ENCODE assay signal across 9 mouse cellular contexts in genomic region chr12:100899111-100899640, GRCm38 (mm10). TPM values are rescaled to one million over a fixed set of nuclear protein-coding genes. Genes with fewer than 3 reads are reported as not detected.
A peak's percentile ranks its signal among the peaks of the same experiment; 100 is the strongest.
DNase-seq lines count a peak whose midpoint lies in the region; ATAC-seq and TF ChIP-seq lines count a peak whose summit lies in the region.
"Had no signal": no experiment of that assay in that cellular context is flagged by ENCODE, and none has a peak within 500 bp of the region (broad histone marks: within the 10 kb centered on the region; RNA-seq: fewer than 3 reads in every experiment).

No protein-coding gene starts in this region.

- H3K4me1 ChIP-seq in lung, embryonic 16.5 days (replicated peaks; ENCODE audit: control insufficient read depth, insufficient read depth, low read length): peaks cover 8% of the 10 kb centered on the region
- H3K4me1 ChIP-seq in embryonic facial prominence, embryonic 14.5 days (ENCODE audit: control insufficient read depth, insufficient read depth, low read length): peaks cover 16% of the 10 kb centered on the region
- H3K4me1 ChIP-seq in intestine, postnatal 0 days (replicated peaks; ENCODE audit: control insufficient read depth, insufficient read depth, low read length): no peaks in the 10 kb centered on the region
- H3K4me1 ChIP-seq in midbrain, embryonic 14.5 days (ENCODE audit: control insufficient read depth, insufficient read depth, low read length): peaks cover 18% of the 10 kb centered on the region; the same call in 1 of the 2 replicates

- H3K27me3 ChIP-seq in lung, embryonic 16.5 days (ENCODE audit: control insufficient read depth, insufficient read depth, low read depth, low read length): peaks cover 30% of the 10 kb centered on the region
- peaks cover 50% of the 10 kb centered on the region for H3K27me3 ChIP-seq in embryonic facial prominence, embryonic 14.5 days (replicated peaks; ENCODE audit: control insufficient read depth, insufficient read depth, low read length)
- H3K27me3 ChIP-seq in intestine, postnatal 0 days (replicated peaks; ENCODE audit: control insufficient read depth, insufficient read depth, low read length): peaks cover 43% of the 10 kb centered on the region
- H3K27me3 ChIP-seq in midbrain, embryonic 14.5 days (ENCODE audit: control insufficient read depth, insufficient read depth, low read length): peaks cover 18% of the 10 kb centered on the region

- H3K36me3 ChIP-seq in lung, embryonic 16.5 days (ENCODE audit: control insufficient read depth, insufficient read depth, low read length): no peaks in the 10 kb centered on the region
- no peaks in the 10 kb centered on the region for H3K36me3 ChIP-seq in embryonic facial prominence, embryonic 14.5 days (ENCODE audit: control insufficient read depth, insufficient read depth, low read length)
- H3K36me3 ChIP-seq in intestine, postnatal 0 days (ENCODE audit: control insufficient read depth, insufficient read depth): no peaks in the 10 kb centered on the region
- no peaks in the 10 kb centered on the region for H3K36me3 ChIP-seq in midbrain, embryonic 14.5 days (ENCODE audit: control insufficient read depth, insufficient read depth, low read length)

- peak overlapping the region; percentile 13; the same call in 1 of the 2 replicates for H3K9ac ChIP-seq in lung, embryonic 16.5 days (ENCODE audit: low read length)
- H3K9ac ChIP-seq in embryonic facial prominence, embryonic 14.5 days (ENCODE audit: low read depth, low read length): peak overlapping the region; percentile 23; the same call in 1 of the 2 replicates
- no peak overlapping the region for H3K9ac ChIP-seq in intestine, postnatal 0 days (ENCODE audit: low read depth, low read length)
- peak overlapping the region; percentile 54 for H3K9ac ChIP-seq in midbrain, embryonic 14.5 days (replicated peaks; ENCODE audit: low read length)

- H3K27ac ChIP-seq in lung, embryonic 16.5 days (ENCODE audit: low read length): no peak overlapping the region
- no peak overlapping the region for H3K27ac ChIP-seq in embryonic facial prominence, embryonic 14.5 days (replicated peaks; ENCODE audit: low read depth, low read length)
- no peak overlapping the region for H3K27ac ChIP-seq in intestine, postnatal 0 days (ENCODE audit: low read depth, low read length)
- 0 out of 2 replicates have a peak overlapping the region, but pooled peaks have one; percentile 20 for H3K27ac ChIP-seq in midbrain, embryonic 14.5 days (replicated peaks; ENCODE audit: low read depth, low read length)

- H3K9me3 ChIP-seq in lung, embryonic 16.5 days (ENCODE audit: control insufficient read depth, low read length): no peaks in the 10 kb centered on the region
- no peaks in the 10 kb centered on the region for H3K9me3 ChIP-seq in embryonic facial prominence, embryonic 14.5 days (ENCODE audit: control insufficient read depth, low read length)
- H3K9me3 ChIP-seq in intestine, postnatal 0 days (ENCODE audit: control insufficient read depth): no peaks in the 10 kb centered on the region
- no peaks in the 10 kb centered on the region for H3K9me3 ChIP-seq in midbrain, embryonic 14.5 days (ENCODE audit: control insufficient read depth, low read length)

- no peak for TF ChIP-seq CTCF in intestine, postnatal 0 days (IDR thresholded peaks at IDR 0.05; ENCODE audit: low read depth)

- peak overlapping the region; percentile 30 for H3K4me2 ChIP-seq in lung, embryonic 16.5 days (ENCODE audit: low read depth, low read length)
- peak overlapping the region; percentile 57 for H3K4me2 ChIP-seq in embryonic facial prominence, embryonic 14.5 days (ENCODE audit: low read depth, low read length)
- H3K4me2 ChIP-seq in intestine, postnatal 0 days (replicated peaks; ENCODE audit: low read depth): peak overlapping the region; percentile 48
- H3K4me2 ChIP-seq in midbrain, embryonic 14.5 days (ENCODE audit: low read length): peak overlapping the region; percentile 78

- H3K4me3 ChIP-seq in lung, embryonic 16.5 days (ENCODE audit: low read length): peak overlapping the region; percentile 29
- H3K4me3 ChIP-seq in embryonic facial prominence, embryonic 14.5 days (ENCODE audit: low read depth, low read length): peak overlapping the region; percentile 34
- peak overlapping the region; percentile 25 for H3K4me3 ChIP-seq in intestine, postnatal 0 days (ENCODE audit: low read depth, low read length)
- peak overlapping the region; percentile 44 for H3K4me3 ChIP-seq in midbrain, embryonic 14.5 days (replicated peaks; ENCODE audit: low read depth, low read length)
- H3K4me3 ChIP-seq: erythroblast, embryonic 14.5 days had no signal

- ATAC-seq in CD4-positive, CD25-positive, alpha-beta regulatory T cell, adult 4 months: no peak
- ATAC-seq in lung, embryonic 16.5 days (ENCODE audit: low read depth): peak; percentile 15; the same call in 1 of the 2 replicates
- ATAC-seq in embryonic facial prominence, embryonic 14.5 days (ENCODE audit: low read depth): peak; percentile 38
- no peak for ATAC-seq in intestine, postnatal 0 days
- ATAC-seq in midbrain, embryonic 14.5 days (ENCODE audit: low FRiP score, low TSS enrichment): peak; percentile 59; the same call in 1 of the 2 replicates

- 1% methylated on average over 30 of the region's 30 CpGs for WGBS in lung, embryonic 16.5 days
- WGBS in embryonic facial prominence, embryonic 14.5 days: 2% methylated on average over 27 of the region's 30 CpGs
- WGBS in intestine, postnatal 0 days: 2% methylated on average over 30 of the region's 30 CpGs
- under 1% methylated on average over 30 of the region's 30 CpGs for WGBS in midbrain, embryonic 14.5 days

- peak; percentile 63 for DNase-seq in CD4-positive, CD25-positive, alpha-beta regulatory T cell, adult 2 months (ENCODE audit: low read depth, low spot score)
- DNase-seq in lung, postnatal 14 days: no peak
- DNase-seq in embryonic facial prominence, embryonic 14.5 days (ENCODE audit: low spot score): peak; percentile 12
- DNase-seq in midbrain, embryonic 14.5 days: peak; percentile 68
- DNase-seq in urinary bladder, postnatal 36 days (ENCODE audit: low spot score in 2 of 2): no peak

RNA-seq across cellular contexts. Expression of gene Gpr68, which starts 8.8 kb away (rescaled TPM):
- 100 to 1,000 TPM in 1 of 2 experiments, 10 to 100 TPM in 1; 51.7 to 101 TPM for polyA plus RNA-seq in CD4-positive, CD25-positive, alpha-beta regulatory T cell, adult 4 months (2017; shearing (Covaris generic))
- polyA plus RNA-seq in lung, embryonic 16.5 days (2015; fragmentation: Nextera tagmentation; extraction: Ambion mirVana): 0.47 and 0.58 TPM in 2 replicates
- polyA plus RNA-seq in embryonic facial prominence, embryonic 14.5 days (2014; fragmentation: Nextera tagmentation; extraction: Ambion mirVana): 0.18 and 0.46 TPM in 2 replicates
- polyA plus RNA-seq in intestine, postnatal 0 days (2015; fragmentation: Nextera tagmentation; extraction: Ambion mirVana): 0.31 TPM in 2 replicates
- 2.1 and 2.8 TPM in 2 replicates for polyA plus RNA-seq in midbrain, embryonic 14.5 days (2014; fragmentation: Nextera tagmentation; extraction: Ambion mirVana)
- polyA plus RNA-seq: erythroblast, embryonic 14.5 days had no signal

Comparison
In these comparisons a context has a peak if more than half of its experiments do, and no peak if none do; other contexts are left out.
1. DNase-seq: peak in CD4-positive, CD25-positive, alpha-beta regulatory T cell, adult 2 months (single experiment), embryonic facial prominence, embryonic 14.5 days (single experiment) and midbrain, embryonic 14.5 days (single experiment); none in lung, postnatal 14 days (single experiment) and urinary bladder, postnatal 36 days (0 of 2).
2. ATAC-seq: peak in lung, embryonic 16.5 days (single experiment), embryonic facial prominence, embryonic 14.5 days (single experiment) and midbrain, embryonic 14.5 days (single experiment); none in CD4-positive, CD25-positive, alpha-beta regulatory T cell, adult 4 months (single experiment) and intestine, postnatal 0 days (single experiment).
3. RNA of gene Gpr68, which starts 8.8 kb away (polyA plus RNA-seq): 51.7 to 101 TPM in CD4-positive, CD25-positive, alpha-beta regulatory T cell, adult 4 months; 2.1 to 2.8 TPM in midbrain, embryonic 14.5 days, 0.47 to 0.58 TPM in lung, embryonic 16.5 days, 0.18 to 0.46 TPM in embryonic facial prominence, embryonic 14.5 days and 0.31 TPM in intestine, postnatal 0 days; every median in the first group is over 10 times any median in the second.
4. Peak in every context shown above with its lines, with median percentiles within 50 percentile points of each other: H3K4me2 ChIP-seq and H3K4me3 ChIP-seq.